In genomic region chr11:114047887-114048331, GRCm38 (mm10) we compare ENCODE assay signal across 11 mouse cellular contexts. TPM values are rescaled to one million over a fixed set of nuclear protein-coding genes. Genes with fewer than 3 reads are reported as not detected.
A peak's percentile ranks its signal among the peaks of the same experiment; 100 is the strongest.
DNase-seq lines count a peak whose midpoint lies in the region; ATAC-seq and TF ChIP-seq lines count a peak whose summit lies in the region.
"Had no signal": no experiment of that assay in that cellular context is flagged by ENCODE, and none has a peak within 500 bp of the region (broad histone marks: within the 10 kb centered on the region; RNA-seq: fewer than 3 reads in every experiment).

No protein-coding gene starts in this region.

- H3K27ac ChIP-seq in heart, embryonic 12.5 days (ENCODE audit: poor library complexity, severe bottlenecking): peak overlapping the region; percentile 71
- H3K27ac ChIP-seq in lung, embryonic 16.5 days (ENCODE audit: low read length): no peak overlapping the region
- peak overlapping the region; percentile 70 for H3K27ac ChIP-seq in liver, embryonic 11.5 days (ENCODE audit: low read depth, low read length)
- no peak overlapping the region for H3K27ac ChIP-seq in stomach, embryonic 16.5 days (ENCODE audit: low read length)

- 7% methylated on average over 10 of the region's 10 CpGs for WGBS in heart, embryonic 12.5 days
- WGBS in lung, embryonic 16.5 days: 3% methylated on average over 10 of the region's 10 CpGs
- WGBS in lung, adult 2 months: 18% methylated on average over 10 of the region's 10 CpGs
- WGBS in liver, embryonic 11.5 days: 31% methylated on average over 10 of the region's 10 CpGs
- 8% methylated on average over 10 of the region's 10 CpGs for WGBS in stomach, embryonic 16.5 days

- H3K9ac ChIP-seq in heart, embryonic 12.5 days: peak overlapping the region; percentile 47; the same call in 1 of the 2 replicates
- H3K9ac ChIP-seq in lung, embryonic 16.5 days (ENCODE audit: low read length): peak overlapping the region; percentile 3; the same call in 1 of the 2 replicates
- H3K9ac ChIP-seq in liver, embryonic 11.5 days (ENCODE audit: low read depth, low read length): no peak overlapping the region
- H3K9ac ChIP-seq in stomach, embryonic 16.5 days (ENCODE audit: low read length): no peak overlapping the region; the same call in 1 of the 2 replicates

- no peak for DNase-seq in heart, postnatal 4 days
- DNase-seq in lung, adult 2 months: no peak
- DNase-seq in liver, embryonic 11.5 days (ENCODE audit: low spot score): peak; percentile 50
- no peak for DNase-seq in frontal cortex, postnatal 25 days (ENCODE audit: low spot score in 2 of 2)
- no peak for DNase-seq in cerebellum, postnatal 4 days (ENCODE audit: low spot score in 2 of 2)
- DNase-seq: cerebellum, adult 9-10 months; left cerebral cortex, postnatal 4 days had no signal

- no peak for TF ChIP-seq CTCF in lung, adult 2 months (IDR thresholded peaks at IDR 0.05; ENCODE audit: insufficient read depth, low read length)

- H3K9me3 ChIP-seq in heart, embryonic 12.5 days (replicated peaks): peaks cover 3% of the 10 kb centered on the region
- H3K9me3 ChIP-seq in lung, embryonic 16.5 days (ENCODE audit: control insufficient read depth, low read length): peaks cover 4% of the 10 kb centered on the region; the same call in 1 of the 2 replicates
- H3K9me3 ChIP-seq in liver, embryonic 11.5 days (ENCODE audit: control insufficient read depth, low read length): no peaks in the 10 kb centered on the region
- peaks cover 5% of the 10 kb centered on the region; the same call in 1 of the 2 replicates for H3K9me3 ChIP-seq in stomach, embryonic 16.5 days (replicated peaks; ENCODE audit: control insufficient read depth, low read length)

- H3K4me1 ChIP-seq in heart, embryonic 12.5 days (replicated peaks): peaks cover 58% of the 10 kb centered on the region
- H3K4me1 ChIP-seq in lung, embryonic 16.5 days (replicated peaks; ENCODE audit: control insufficient read depth, insufficient read depth, low read length): peaks cover 10% of the 10 kb centered on the region
- no peaks in the 10 kb centered on the region for H3K4me1 ChIP-seq in lung, adult 2 months (ENCODE audit: control insufficient read depth, insufficient read depth, low read length)
- H3K4me1 ChIP-seq in liver, embryonic 11.5 days (replicated peaks; ENCODE audit: control insufficient read depth, insufficient read depth, low read length): peaks cover 17% of the 10 kb centered on the region
- peaks cover 16% of the 10 kb centered on the region for H3K4me1 ChIP-seq in stomach, embryonic 16.5 days (ENCODE audit: control insufficient read depth, insufficient read depth, low read length)

- TF ChIP-seq POLR2A in lung, adult 2 months (IDR thresholded peaks at IDR 0.05; ENCODE audit: borderline replicate concordance, extremely low read depth, low read depth, low read length): no peak

- peak overlapping the region; percentile 42 for H3K4me2 ChIP-seq in heart, embryonic 12.5 days
- no peak overlapping the region for H3K4me2 ChIP-seq in lung, embryonic 16.5 days (ENCODE audit: low read depth, low read length)
- peak overlapping the region; percentile 38 for H3K4me2 ChIP-seq in liver, embryonic 11.5 days
- peak overlapping the region; percentile 24; the same call in 1 of the 2 replicates for H3K4me2 ChIP-seq in stomach, embryonic 16.5 days (ENCODE audit: low read depth, low read length)

- no peaks in the 10 kb centered on the region for H3K36me3 ChIP-seq in heart, embryonic 12.5 days
- H3K36me3 ChIP-seq in lung, embryonic 16.5 days (ENCODE audit: control insufficient read depth, insufficient read depth, low read length): no peaks in the 10 kb centered on the region
- H3K36me3 ChIP-seq in liver, embryonic 11.5 days (ENCODE audit: control insufficient read depth, insufficient read depth, low read length): no peaks in the 10 kb centered on the region; the same call in 1 of the 2 replicates
- no peaks in the 10 kb centered on the region for H3K36me3 ChIP-seq in stomach, embryonic 16.5 days (ENCODE audit: control insufficient read depth, insufficient read depth, low read length)

- H3K27me3 ChIP-seq in heart, embryonic 12.5 days (replicated peaks): no peaks in the 10 kb centered on the region
- no peaks in the 10 kb centered on the region for H3K27me3 ChIP-seq in lung, embryonic 16.5 days (ENCODE audit: control insufficient read depth, insufficient read depth, low read depth, low read length)
- no peaks in the 10 kb centered on the region; the same call in 1 of the 2 replicates for H3K27me3 ChIP-seq in liver, embryonic 11.5 days (replicated peaks; ENCODE audit: control insufficient read depth, insufficient read depth, low read length)
- no peaks in the 10 kb centered on the region for H3K27me3 ChIP-seq in stomach, embryonic 16.5 days (ENCODE audit: control insufficient read depth, insufficient read depth, low read length)

- ATAC-seq in heart, embryonic 12.5 days (ENCODE audit: insufficient number of reproducible peaks, low FRiP score): peak; percentile 27; the same call in 1 of the 2 replicates
- ATAC-seq in lung, embryonic 16.5 days (ENCODE audit: low read depth): peak; percentile 46
- peak; percentile 61 for ATAC-seq in liver, embryonic 11.5 days (replicated peaks; ENCODE audit: low FRiP score)
- ATAC-seq in stomach, embryonic 16.5 days (ENCODE audit: insufficient read depth, low FRiP score): peak; percentile 47; the same call in 1 of the 2 replicates

- no peak overlapping the region for H3K4me3 ChIP-seq in heart, embryonic 12.5 days
- no peak overlapping the region for H3K4me3 ChIP-seq in lung, embryonic 16.5 days (ENCODE audit: low read length)
- no peak overlapping the region for H3K4me3 ChIP-seq in lung, adult 2 months (replicated peaks; ENCODE audit: extremely low read depth, low read depth, low read length)
- no peak overlapping the region for H3K4me3 ChIP-seq in liver, embryonic 11.5 days (ENCODE audit: low read depth, low read length)
- no peak overlapping the region for H3K4me3 ChIP-seq in stomach, embryonic 16.5 days (replicated peaks; ENCODE audit: low read length)

RNA-seq across cellular contexts. Expression of gene Sdk2, which starts 18.9 kb away (rescaled TPM):
- polyA plus RNA-seq in heart, embryonic 12.5 days (2016; fragmentation: Nextera tagmentation; extraction: Ambion mirVana): 3.3 and 4.3 TPM in 2 replicates
- 1 to 10 TPM; 4.8 to 5.1 TPM for total RNA-seq in heart, postnatal 4 days (2021)
- polyA plus RNA-seq in lung, embryonic 16.5 days (2015; fragmentation: Nextera tagmentation; extraction: Ambion mirVana): 2.1 and 2.6 TPM in 2 replicates
- 0.71 and 1.2 TPM in 2 replicates for polyA plus RNA-seq in lung, adult 2 months (2012; rRNA removed)
- 1.4 and 1.9 TPM in 2 replicates for polyA plus RNA-seq in liver, embryonic 11.5 days (2014; fragmentation: Nextera tagmentation; extraction: Ambion mirVana)
- polyA plus RNA-seq in stomach, embryonic 16.5 days (2015; fragmentation: Nextera tagmentation; extraction: Ambion mirVana): 2.0 and 2.5 TPM in 2 replicates
- total RNA-seq: neutrophil, adult 5-6 weeks had no signal

Comparison
In these comparisons a context has a peak if more than half of its experiments do, and no peak if none do; other contexts are left out.
1. H3K27ac ChIP-seq: peak in heart, embryonic 12.5 days (single experiment) and liver, embryonic 11.5 days (single experiment); none in lung, embryonic 16.5 days (single experiment) and stomach, embryonic 16.5 days (single experiment).
2. H3K9ac ChIP-seq: peak in heart, embryonic 12.5 days (single experiment) and lung, embryonic 16.5 days (single experiment); none in liver, embryonic 11.5 days (single experiment) and stomach, embryonic 16.5 days (single experiment).
3. Peak in every context shown above with its lines, with median percentiles within 50 percentile points of each other: ATAC-seq.